Mouse (Mus musculus): Measurements from ENCODE around the gene Lingo2. TPM values are rescaled to one million over a fixed set of nuclear protein-coding genes. Genes with fewer than 3 reads are reported as not detected.
A peak's percentile ranks its signal among the peaks of the same experiment; 100 is the strongest.

Gene Lingo2
- polyA plus RNA-seq, 1 experiment from 2014 or later, result 2.6 TPM

GRCm38 (mm10) chr4:35884946-35885460, 1066.5 kb downstream of the Lingo2 start:
- no peak overlapping the region for H3K4me3 ChIP-seq (ENCODE audit: low read depth, low read length)
- no peaks in the 10 kb centered on the region for H3K36me3 ChIP-seq (replicated peaks; ENCODE audit: control insufficient read depth, insufficient read depth, low read depth, low read length)
- no peak overlapping the region for H3K9ac ChIP-seq (replicated peaks; ENCODE audit: low read length)
- no peaks in the 10 kb centered on the region for H3K9me3 ChIP-seq (replicated peaks; ENCODE audit: control insufficient read depth, low read length)
- no peak overlapping the region for H3K27ac ChIP-seq (replicated peaks; ENCODE audit: low read depth, low read length)
- peak; percentile 74 for DNase-seq (ENCODE audit: low spot score)
- H3K4me2 ChIP-seq (ENCODE audit: low read depth, low read length), result no peak overlapping the region
- H3K27me3 ChIP-seq (ENCODE audit: control insufficient read depth, insufficient read depth, low read length), result no peaks in the 10 kb centered on the region
- H3K4me1 ChIP-seq (ENCODE audit: control insufficient read depth, insufficient read depth, low read length), result no peaks in the 10 kb centered on the region
- ATAC-seq (replicated peaks; ENCODE audit: insufficient number of reproducible peaks, low FRiP score, low TSS enrichment, low read depth), result no peak
- 54% methylated on average over 3 of the region's 3 CpGs for WGBS

DNA sequence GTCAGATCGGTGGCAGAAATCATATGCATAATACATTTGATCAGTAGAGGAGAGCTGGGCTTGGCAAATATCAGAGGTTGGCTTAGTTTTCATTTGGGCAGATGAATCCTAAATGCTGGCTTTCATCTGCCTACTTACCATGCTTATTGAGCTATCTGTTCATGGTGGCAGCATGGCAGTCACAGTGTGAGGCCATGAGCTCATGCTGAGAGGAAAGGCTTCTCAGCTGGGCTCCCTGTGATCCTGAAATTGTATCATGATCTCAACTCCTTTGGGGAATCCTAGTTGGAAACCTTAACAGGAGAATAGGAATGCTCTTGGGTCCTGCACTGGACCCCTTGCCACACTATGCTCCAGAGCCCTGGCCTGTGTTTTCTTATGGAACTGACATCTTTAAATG, 1105.0 kb downstream of the Lingo2 start:
- Histone ChIP-seq H3K4me2 (ENCODE audit: low read depth, low read length) (no peak overlapping the region), H3K27ac (replicated peaks; ENCODE audit: low read depth, low read length) (no peak overlapping the region), H3K9ac (replicated peaks; ENCODE audit: low read length) (no peak overlapping the region), H3K4me1 (ENCODE audit: control insufficient read depth, insufficient read depth, low read length) (no peaks in the 10 kb centered on the region), H3K36me3 (replicated peaks; ENCODE audit: control insufficient read depth, insufficient read depth, low read depth, low read length) (no peaks in the 10 kb centered on the region), H3K27me3 (ENCODE audit: control insufficient read depth, insufficient read depth, low read length) (no peaks in the 10 kb centered on the region), H3K9me3 (replicated peaks; ENCODE audit: control insufficient read depth, low read length) (no peaks in the 10 kb centered on the region), H3K4me3 (ENCODE audit: low read depth, low read length) (no peak overlapping the region)
- WGBS, result 88% methylated on average over 1 of the region's 1 CpGs
- ATAC-seq (replicated peaks; ENCODE audit: insufficient number of reproducible peaks, low FRiP score, low TSS enrichment, low read depth) (no peak), DNase-seq (ENCODE audit: low spot score) (no peak)

GRCm38 (mm10) chr4:35845140-35845539, 1106.4 kb downstream of the Lingo2 start:
- DNase-seq (ENCODE audit: low spot score) (peak; percentile 52), ATAC-seq (replicated peaks; ENCODE audit: insufficient number of reproducible peaks, low FRiP score, low TSS enrichment, low read depth) (peak; percentile 76)
- Histone ChIP-seq H3K27ac (replicated peaks; ENCODE audit: low read depth, low read length) (0 out of 2 replicates have a peak overlapping the region, but pooled peaks have one; percentile 9), H3K4me2 (ENCODE audit: low read depth, low read length) (no peak overlapping the region), H3K4me3 (ENCODE audit: low read depth, low read length) (no peak overlapping the region), H3K4me1 (ENCODE audit: control insufficient read depth, insufficient read depth, low read length) (no peaks in the 10 kb centered on the region), H3K36me3 (replicated peaks; ENCODE audit: control insufficient read depth, insufficient read depth, low read depth, low read length) (no peaks in the 10 kb centered on the region), H3K9me3 (replicated peaks; ENCODE audit: control insufficient read depth, low read length) (no peaks in the 10 kb centered on the region), H3K9ac (replicated peaks; ENCODE audit: low read length) (no peak overlapping the region), H3K27me3 (ENCODE audit: control insufficient read depth, insufficient read depth, low read length) (no peaks in the 10 kb centered on the region)
- WGBS, result 24% methylated on average over 7 of the region's 7 CpGs

DNA sequence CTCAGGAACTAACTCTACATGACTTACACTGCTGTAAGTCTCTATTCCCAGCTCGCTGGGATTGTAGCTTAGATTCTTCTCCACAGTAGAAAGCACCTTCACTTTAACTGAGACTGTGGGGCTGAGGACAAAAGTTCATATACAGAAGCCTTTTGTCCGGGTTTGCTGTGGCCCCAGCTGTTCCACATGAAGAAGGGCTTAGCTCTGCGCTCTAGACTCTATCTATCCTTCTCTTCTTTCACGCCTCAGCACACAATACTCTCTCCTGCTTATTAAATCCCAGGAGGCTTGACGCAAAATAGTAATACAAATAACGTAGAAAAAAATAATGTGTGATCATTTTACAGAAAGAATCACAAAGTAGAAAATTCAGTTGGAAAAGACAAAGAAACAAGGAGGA, 1107.0 kb downstream of the Lingo2 start:
- no peak overlapping the region for H3K4me3 ChIP-seq (ENCODE audit: low read depth, low read length)
- 52% methylated on average over 6 of the region's 6 CpGs for WGBS
- H3K27me3 ChIP-seq (ENCODE audit: control insufficient read depth, insufficient read depth, low read length), result no peaks in the 10 kb centered on the region
- H3K9ac ChIP-seq (replicated peaks; ENCODE audit: low read length), result no peak overlapping the region
- no peaks in the 10 kb centered on the region for H3K36me3 ChIP-seq (replicated peaks; ENCODE audit: control insufficient read depth, insufficient read depth, low read depth, low read length)
- no peak overlapping the region for H3K4me2 ChIP-seq (ENCODE audit: low read depth, low read length)
- ATAC-seq (replicated peaks; ENCODE audit: insufficient number of reproducible peaks, low FRiP score, low TSS enrichment, low read depth) (no peak), DNase-seq (ENCODE audit: low spot score) (no peak)
- H3K4me1 ChIP-seq (ENCODE audit: control insufficient read depth, insufficient read depth, low read length), result no peaks in the 10 kb centered on the region
- no peak overlapping the region for H3K27ac ChIP-seq (replicated peaks; ENCODE audit: low read depth, low read length)
- H3K9me3 ChIP-seq (replicated peaks; ENCODE audit: control insufficient read depth, low read length), result no peaks in the 10 kb centered on the region

- H3K4me3 ChIP-seq (ENCODE audit: low read depth, low read length), result no peak overlapping the region
- H3K4me2 ChIP-seq (ENCODE audit: low read depth, low read length), result no peak overlapping the region
- no peaks in the 10 kb centered on the region for H3K27me3 ChIP-seq (ENCODE audit: control insufficient read depth, insufficient read depth, low read length)
- DNase-seq (ENCODE audit: low spot score), result no peak
- H3K27ac ChIP-seq (replicated peaks; ENCODE audit: low read depth, low read length), result no peak overlapping the region
- no peak overlapping the region for H3K9ac ChIP-seq (replicated peaks; ENCODE audit: low read length)
- ATAC-seq (replicated peaks; ENCODE audit: insufficient number of reproducible peaks, low FRiP score, low TSS enrichment, low read depth), result no peak
- 89% methylated on average over 7 of the region's 7 CpGs for WGBS
- H3K4me1 ChIP-seq (ENCODE audit: control insufficient read depth, insufficient read depth, low read length), result no peaks in the 10 kb centered on the region
- H3K36me3 ChIP-seq (replicated peaks; ENCODE audit: control insufficient read depth, insufficient read depth, low read depth, low read length), result no peaks in the 10 kb centered on the region
- H3K9me3 ChIP-seq (replicated peaks; ENCODE audit: control insufficient read depth, low read length), result no peaks in the 10 kb centered on the region
Observed at GRCm38 (mm10) chr4:35823322-35823870, 1128.2 kb downstream of the Lingo2 start.

GRCm38 (mm10) chr4:35820701-35821100, 1130.8 kb downstream of the Lingo2 start:
- H3K9me3 ChIP-seq (replicated peaks; ENCODE audit: control insufficient read depth, low read length), result no peaks in the 10 kb centered on the region
- no peak overlapping the region for H3K4me2 ChIP-seq (ENCODE audit: low read depth, low read length)
- H3K4me3 ChIP-seq (ENCODE audit: low read depth, low read length), result no peak overlapping the region
- DNase-seq (ENCODE audit: low spot score) (no peak), ATAC-seq (replicated peaks; ENCODE audit: insufficient number of reproducible peaks, low FRiP score, low TSS enrichment, low read depth) (no peak)
- H3K27ac ChIP-seq (replicated peaks; ENCODE audit: low read depth, low read length), result no peak overlapping the region
- no peaks in the 10 kb centered on the region for H3K27me3 ChIP-seq (ENCODE audit: control insufficient read depth, insufficient read depth, low read length)
- no peak overlapping the region for H3K9ac ChIP-seq (replicated peaks; ENCODE audit: low read length)
- H3K36me3 ChIP-seq (replicated peaks; ENCODE audit: control insufficient read depth, insufficient read depth, low read depth, low read length), result no peaks in the 10 kb centered on the region
- 81% methylated on average over 1 of the region's 1 CpGs for WGBS
- no peaks in the 10 kb centered on the region for H3K4me1 ChIP-seq (ENCODE audit: control insufficient read depth, insufficient read depth, low read length)

- no peak overlapping the region for H3K27ac ChIP-seq (replicated peaks; ENCODE audit: low read depth, low read length)
- ATAC-seq (replicated peaks; ENCODE audit: insufficient number of reproducible peaks, low FRiP score, low TSS enrichment, low read depth) (no peak), DNase-seq (ENCODE audit: low spot score) (no peak)
- no peaks in the 10 kb centered on the region for H3K9me3 ChIP-seq (replicated peaks; ENCODE audit: control insufficient read depth, low read length)
- no peak overlapping the region for H3K9ac ChIP-seq (replicated peaks; ENCODE audit: low read length)
- WGBS, result 93% methylated on average over 1 of the region's 1 CpGs
- no peak overlapping the region for H3K4me3 ChIP-seq (ENCODE audit: low read depth, low read length)
- no peaks in the 10 kb centered on the region for H3K4me1 ChIP-seq (ENCODE audit: control insufficient read depth, insufficient read depth, low read length)
- no peaks in the 10 kb centered on the region for H3K36me3 ChIP-seq (replicated peaks; ENCODE audit: control insufficient read depth, insufficient read depth, low read depth, low read length)
- no peaks in the 10 kb centered on the region for H3K27me3 ChIP-seq (ENCODE audit: control insufficient read depth, insufficient read depth, low read length)
- H3K4me2 ChIP-seq (ENCODE audit: low read depth, low read length), result no peak overlapping the region
Observed at GRCm38 (mm10) chr4:35814698-35815097, 1136.8 kb downstream of the Lingo2 start.

DNA sequence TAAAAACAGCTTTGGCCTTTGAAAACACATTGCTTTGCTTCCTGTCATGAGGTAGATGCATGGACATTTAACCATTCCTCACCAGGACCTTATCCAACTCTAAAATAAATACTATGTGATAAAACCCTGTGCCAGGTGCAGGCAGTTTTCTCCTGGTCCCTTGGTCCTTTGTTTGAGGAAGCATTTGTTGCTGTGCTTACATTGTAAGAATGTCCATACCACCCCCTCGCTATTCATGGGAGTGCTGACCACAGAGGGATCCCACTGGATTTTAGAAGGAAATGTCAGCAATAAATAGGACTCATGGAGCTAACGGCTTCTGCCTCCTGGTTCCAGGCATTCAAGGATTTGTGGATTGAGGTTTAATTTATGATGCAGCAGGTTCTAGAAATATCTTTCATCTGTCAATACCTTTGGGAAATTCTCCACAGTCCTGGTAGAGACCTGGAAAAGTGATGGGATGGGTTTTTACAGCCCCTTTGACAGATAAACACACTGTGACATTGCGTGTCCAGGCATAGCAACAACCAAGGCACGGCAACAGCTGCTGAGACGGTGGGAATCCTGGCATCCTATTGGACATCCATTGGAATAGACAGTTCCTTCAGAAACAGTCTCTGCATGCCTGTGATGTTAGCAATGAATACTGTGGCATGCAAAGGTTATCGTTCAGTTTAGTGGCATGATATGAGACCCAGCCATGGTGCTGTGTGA, 1143.9 kb downstream of the Lingo2 start:
- 80% methylated on average over 6 of the region's 6 CpGs for WGBS
- no peak for DNase-seq (ENCODE audit: low spot score)
- H3K9ac ChIP-seq (replicated peaks; ENCODE audit: low read length), result no peak overlapping the region
- H3K36me3 ChIP-seq (replicated peaks; ENCODE audit: control insufficient read depth, insufficient read depth, low read depth, low read length), result no peaks in the 10 kb centered on the region
- H3K4me1 ChIP-seq (ENCODE audit: control insufficient read depth, insufficient read depth, low read length), result no peaks in the 10 kb centered on the region
- H3K4me2 ChIP-seq (ENCODE audit: low read depth, low read length), result no peak overlapping the region
- ATAC-seq (replicated peaks; ENCODE audit: insufficient number of reproducible peaks, low FRiP score, low TSS enrichment, low read depth), result no peak
- H3K4me3 ChIP-seq (ENCODE audit: low read depth, low read length), result no peak overlapping the region
- no peak overlapping the region for H3K27ac ChIP-seq (replicated peaks; ENCODE audit: low read depth, low read length)
- no peaks in the 10 kb centered on the region for H3K27me3 ChIP-seq (ENCODE audit: control insufficient read depth, insufficient read depth, low read length)
- H3K9me3 ChIP-seq (replicated peaks; ENCODE audit: control insufficient read depth, low read length), result no peaks in the 10 kb centered on the region
